Mouse (Mus musculus) erythroid progenitor cell, adult 5-6 weeks (primary cell): ENCODE measurements at regions not wholly inside any gene's neighbourhood (a gene's known extent, or its start where the extent isn't known, plus 50 kb on each side); places are given as distances from the start of the nearest gene placed in this dataset.

Experiments
- ATAC-seq: replicated peaks from 2 replicates; pipeline ENCODE4 v1.8.0; 2016; ENCODE audit warnings: moderate number of reproducible peaks, mild to moderate bottlenecking, moderate TSS enrichment, inconsistent platforms; ENCODE audit not compliant: poor library complexity, low FRiP score, severe bottlenecking

GRCm38 (mm10) chr10:44846765-44847164 is 220.2 kb upstream of the Prep start:
- ATAC-seq, result no peak

DNA sequence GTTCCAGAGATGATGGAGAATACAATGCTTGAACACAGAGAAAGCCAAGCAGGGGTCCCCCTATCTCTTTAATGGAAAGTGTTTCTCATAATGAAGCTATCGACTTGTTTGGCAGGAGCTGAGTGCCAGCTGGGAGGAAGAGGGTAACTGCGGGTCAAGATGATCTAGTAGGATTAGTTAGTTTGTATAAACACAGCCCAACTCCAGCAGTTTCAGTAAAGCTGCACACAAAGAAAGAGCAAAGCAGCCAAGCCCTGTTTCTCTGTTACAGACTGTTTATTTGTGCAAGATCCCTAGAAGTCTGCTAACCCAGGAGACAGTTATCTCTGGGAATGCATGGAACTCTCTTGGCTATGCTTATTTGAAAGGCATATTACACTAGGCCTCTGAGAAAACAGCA is 220.9 kb upstream of the Prep start:
- no peak for ATAC-seq

DNA sequence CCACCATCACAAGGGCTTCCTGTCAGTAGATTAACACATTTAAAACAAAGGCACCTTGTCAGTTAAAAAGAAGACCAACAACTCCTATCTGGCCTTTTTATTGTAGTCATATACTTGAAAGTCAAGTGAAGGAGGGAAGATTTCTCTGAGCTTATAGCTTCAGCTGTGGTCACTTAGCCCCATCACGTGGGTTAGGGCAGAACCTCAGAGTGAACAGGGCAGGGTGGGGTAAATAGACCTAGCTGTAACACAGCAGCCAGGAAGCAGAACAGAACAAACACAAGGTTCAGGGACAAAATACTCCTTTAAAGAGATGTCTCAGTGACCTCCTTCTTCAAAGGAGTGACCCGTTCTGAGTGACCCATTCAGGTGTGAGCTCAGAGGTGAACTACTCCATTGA is 226.6 kb upstream of the Prep start:
- no peak for ATAC-seq

DNA sequence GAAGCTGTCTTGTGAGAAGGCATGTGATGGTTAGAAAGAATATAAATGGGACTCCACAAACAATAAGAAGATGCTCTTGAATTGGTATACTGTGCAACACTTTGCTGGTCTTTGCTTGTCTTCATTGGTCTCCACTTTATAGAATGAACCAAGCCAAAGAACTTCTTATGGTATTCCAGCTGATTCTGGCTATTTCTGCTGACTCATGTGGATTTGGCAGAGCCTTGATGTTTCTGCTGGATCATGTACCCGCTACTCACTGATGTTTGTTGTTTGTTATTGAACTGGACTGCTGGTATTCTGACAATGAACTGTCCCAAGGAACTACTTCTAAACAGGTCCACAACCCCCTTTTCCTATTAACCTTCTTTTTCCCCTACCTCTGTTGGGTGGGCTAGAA is 234.5 kb upstream of the Prep start:
- no peak for ATAC-seq

DNA sequence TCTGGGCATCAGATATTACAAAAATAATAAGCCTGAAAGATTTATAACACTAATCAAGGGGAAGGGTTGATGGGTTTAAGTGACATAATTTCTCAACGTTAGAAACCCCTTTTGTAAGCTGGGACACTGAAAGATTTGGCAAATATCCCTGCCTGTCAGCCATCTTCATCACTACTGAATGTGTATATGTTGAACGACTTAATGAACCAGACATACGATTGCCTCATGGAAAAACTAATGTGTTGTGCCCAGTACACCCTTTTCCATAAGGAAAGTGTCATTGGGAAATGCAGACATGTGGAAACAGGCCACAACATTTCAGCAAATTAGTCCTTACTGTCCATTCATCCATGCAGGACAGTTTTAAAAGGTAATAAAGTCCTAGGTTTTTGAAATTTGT is 240.7 kb upstream of the Prep start:
- ATAC-seq, result no peak

DNA sequence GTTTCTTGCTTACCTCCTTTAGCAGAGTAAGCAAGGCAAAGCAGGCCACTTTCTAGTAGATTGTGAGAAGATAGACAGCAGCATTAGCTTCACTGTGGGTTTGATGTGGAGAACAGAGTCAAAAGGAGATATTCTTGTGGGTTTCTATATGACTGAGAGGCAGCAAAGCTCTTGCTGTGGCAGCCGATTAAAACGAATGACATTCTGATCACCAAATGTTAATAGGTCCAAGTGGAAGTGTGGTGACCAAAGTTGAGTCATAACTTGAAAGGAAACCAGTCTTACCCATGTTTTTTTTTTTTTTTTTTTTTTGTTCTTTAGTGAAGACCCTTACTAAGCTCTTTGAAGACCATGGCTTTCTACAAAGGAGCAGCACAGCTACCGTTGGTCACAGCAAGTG is 245.3 kb upstream of the Prep start:
- ATAC-seq, result no peak

- ATAC-seq, result no peak
Observed at GRCm38 (mm10) chr10:44820379-44820778, 246.6 kb upstream of the Prep start.

DNA sequence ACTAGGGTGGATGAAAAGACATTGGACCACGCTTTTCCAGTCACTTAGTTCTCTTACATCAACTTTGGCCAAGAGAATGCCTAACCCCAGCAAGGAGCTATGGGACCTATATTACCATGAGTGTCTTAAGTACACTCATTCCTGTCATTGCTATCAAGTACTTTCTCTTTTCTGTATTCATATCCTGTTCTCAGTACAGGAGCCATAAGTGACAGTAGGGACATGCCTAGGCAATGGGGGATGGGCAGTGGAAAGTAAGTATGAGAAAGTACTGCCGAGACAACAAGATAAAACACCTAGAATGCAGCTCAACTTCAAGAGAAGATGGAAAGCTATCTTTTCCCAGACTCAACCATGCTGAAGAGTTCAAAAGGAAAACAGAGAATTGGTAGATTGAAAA is 247.6 kb upstream of the Prep start:
- ATAC-seq, result no peak

DNA sequence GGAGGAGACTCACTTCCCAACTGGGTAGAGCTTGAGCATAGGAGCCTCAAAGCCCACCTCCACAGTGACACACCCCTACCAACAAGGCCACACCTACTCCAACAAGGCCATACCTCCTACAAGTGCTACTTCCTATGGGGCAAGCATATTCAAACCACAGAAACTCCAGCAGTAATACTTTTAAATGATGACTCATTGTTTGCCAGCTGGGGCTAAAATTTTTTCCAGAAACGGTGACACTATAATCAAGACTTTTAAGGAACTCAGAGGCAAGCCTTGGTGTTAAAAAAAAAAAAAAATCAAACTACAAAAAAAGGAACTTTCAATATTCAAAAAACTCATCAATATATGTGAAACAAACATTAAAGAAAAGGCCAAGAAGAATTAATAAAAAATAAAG is 248.4 kb upstream of the Prep start:
- ATAC-seq, result no peak

GRCm38 (mm10) chr10:44796205-44796604 is 267.9 kb upstream of the Prdm1 start:
- no peak for ATAC-seq

DNA sequence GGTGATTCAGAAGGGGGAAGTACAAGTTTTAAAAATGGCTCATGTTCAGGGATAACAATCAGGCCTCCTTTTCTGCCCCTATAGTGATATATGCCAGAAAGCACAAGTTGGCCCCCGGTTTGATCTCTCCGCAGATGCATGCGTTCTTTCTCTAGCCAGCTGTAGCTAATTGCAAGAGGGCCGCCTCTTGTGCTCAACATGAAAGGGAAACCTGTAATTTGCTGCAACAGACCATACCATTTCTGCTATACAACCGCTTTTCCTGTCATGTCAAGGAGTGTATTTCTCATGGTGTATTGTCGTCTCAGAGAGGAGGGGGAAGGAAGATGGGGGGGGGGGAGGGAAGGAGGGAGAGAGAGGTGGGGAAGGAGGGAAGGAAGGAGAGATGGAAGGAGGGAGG is 257.1 kb upstream of the Prdm1 start:
- no peak for ATAC-seq

GRCm38 (mm10) chr10:44780381-44780958 is 252.2 kb upstream of the Prdm1 start:
- ATAC-seq, result no peak

- ATAC-seq, result no peak
Observed at GRCm38 (mm10) chr10:44779568-44780207, 251.4 kb upstream of the Prdm1 start.

- no peak for ATAC-seq
Observed at GRCm38 (mm10) chr10:44777214-44777613, 248.9 kb upstream of the Prdm1 start.

DNA sequence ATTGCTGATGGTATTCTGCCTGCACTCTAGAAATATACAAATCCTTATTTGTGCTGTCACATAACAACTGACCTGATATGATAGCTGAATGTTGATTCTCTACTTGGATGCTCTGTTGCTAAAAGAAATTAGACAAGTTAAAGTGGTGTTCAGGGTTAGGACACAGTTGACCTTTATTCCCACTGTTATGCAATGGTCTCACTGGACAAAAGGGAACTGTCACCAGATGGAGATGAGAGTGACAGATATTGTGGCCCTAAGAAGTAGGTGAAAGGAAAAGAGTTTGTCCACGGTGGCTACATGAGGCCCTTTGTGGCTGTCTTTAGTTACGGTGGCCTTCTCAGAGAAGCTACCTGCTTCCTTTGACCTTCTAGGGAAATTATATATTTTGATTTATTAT is 247.9 kb upstream of the Prdm1 start:
- no peak for ATAC-seq

DNA sequence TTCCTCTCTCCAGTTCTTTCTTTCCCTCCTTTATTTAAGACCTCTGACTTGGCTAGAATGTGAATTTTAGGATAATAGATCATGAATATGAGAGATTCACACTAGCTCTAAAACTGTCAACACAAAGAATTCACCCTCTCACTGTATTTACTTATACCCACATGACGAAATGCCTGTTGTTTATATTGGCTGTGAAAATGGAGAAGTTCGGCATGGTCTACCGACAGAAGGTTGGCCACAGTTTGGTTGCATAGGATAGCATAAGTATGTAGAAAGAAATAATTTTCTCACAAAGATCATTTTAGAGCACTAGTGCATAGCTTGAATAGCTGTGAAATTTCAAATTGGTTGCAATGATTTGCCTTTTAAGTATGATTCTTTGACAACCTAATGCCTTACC is 237.2 kb upstream of the Prdm1 start:
- no peak for ATAC-seq

DNA sequence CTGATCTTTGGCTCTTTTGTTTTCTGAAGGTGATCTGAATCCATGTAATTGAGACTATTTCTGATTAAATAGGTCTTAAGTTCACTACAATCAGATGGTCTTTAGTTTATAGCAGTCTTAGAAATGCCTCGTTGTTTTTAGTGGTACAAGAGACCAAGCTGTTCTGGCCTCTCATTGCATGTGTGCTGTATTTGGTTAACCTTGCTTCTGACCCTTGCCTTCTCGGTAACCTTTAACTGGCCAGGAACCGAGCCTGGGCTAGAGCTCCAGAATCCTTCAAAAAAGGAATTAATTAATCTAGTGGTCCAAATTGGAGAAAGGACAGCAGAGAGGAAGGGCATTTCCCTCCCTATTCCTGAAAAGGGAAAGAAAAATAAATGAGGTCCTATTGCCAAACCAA is 234.8 kb upstream of the Prdm1 start:
- no peak for ATAC-seq

DNA sequence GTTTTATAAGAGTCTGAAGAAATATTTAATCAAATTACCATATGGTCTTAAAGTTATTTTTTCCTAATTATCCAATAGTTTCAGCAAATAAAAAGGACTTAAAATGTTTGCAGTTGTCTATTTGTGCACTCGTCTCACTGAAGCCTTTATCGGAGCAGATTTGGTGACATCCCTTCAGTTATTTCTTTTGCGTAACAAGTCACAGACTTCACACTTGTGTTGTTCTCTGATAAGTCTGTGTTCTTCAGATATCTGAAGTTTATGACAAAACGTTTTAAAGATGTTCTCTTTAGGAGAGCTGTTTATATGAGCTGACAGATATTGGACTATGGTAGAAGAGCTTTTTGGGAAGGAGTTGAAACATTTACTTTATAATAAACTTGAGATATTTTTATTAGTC is 233.8 kb upstream of the Prdm1 start:
- ATAC-seq, result no peak

- no peak for ATAC-seq
Observed at GRCm38 (mm10) chr10:44761324-44761723, 233.0 kb upstream of the Prdm1 start.

GRCm38 (mm10) chr10:44755355-44755957 is 227.2 kb upstream of the Prdm1 start:
- ATAC-seq, result no peak

GRCm38 (mm10) chr10:44754930-44755329 is 226.6 kb upstream of the Prdm1 start:
- no peak for ATAC-seq
